Mouse (Mus musculus): Measurements from ENCODE around the gene Erbb3. TPM values are rescaled to one million over a fixed set of nuclear protein-coding genes. Genes with fewer than 3 reads are reported as not detected.

Gene Erbb3
- polyA plus RNA-seq, 1 experiment from 2014 or later = 1.2 TPM

GRCm38 (mm10) chr10:128524732-128525662, 64.5 kb downstream of the Erbb3 start:
- H3K36me3 ChIP-seq = peaks cover 17% of the 10 kb centered on the region
- H3K9me3 ChIP-seq (replicated peaks) = no peaks in the 10 kb centered on the region
- peak overlapping the region; percentile 87 for H3K4me3 ChIP-seq (replicated peaks)
- WGBS (ENCODE audit: insufficient replicate concordance) = 1% methylated on average over 58 of the region's 58 CpGs
- peak; percentile 18 for ATAC-seq (ENCODE audit: low read depth)
- H3K27me3 ChIP-seq = 0 out of 2 replicates have a peak, but pooled peaks cover 3% of the 10 kb centered on the region
- H3K4me2 ChIP-seq = peak overlapping the region; percentile 100
- H3K27ac ChIP-seq = peak overlapping the region; percentile 93
- peaks cover 34% of the 10 kb centered on the region for H3K4me1 ChIP-seq (replicated peaks)
- DNase-seq = no peak
- peak overlapping the region; percentile 91 for H3K9ac ChIP-seq

GRCm38 (mm10) chr10:128524111-128524731, 65.2 kb downstream of the Erbb3 start:
- H3K9me3 ChIP-seq (replicated peaks) = no peaks in the 10 kb centered on the region
- 0 out of 2 replicates have a peak, but pooled peaks cover 3% of the 10 kb centered on the region for H3K27me3 ChIP-seq
- ATAC-seq (ENCODE audit: low read depth) = no peak
- H3K4me3 ChIP-seq (replicated peaks) = peak overlapping the region; percentile 87
- H3K9ac ChIP-seq = peak overlapping the region; percentile 91
- peaks cover 34% of the 10 kb centered on the region for H3K4me1 ChIP-seq (replicated peaks)
- 20% methylated on average over 11 of the region's 11 CpGs for WGBS (ENCODE audit: insufficient replicate concordance)
- H3K27ac ChIP-seq = peak overlapping the region; percentile 93
- DNase-seq = no peak
- H3K4me2 ChIP-seq = peak overlapping the region; percentile 100
- peaks cover 24% of the 10 kb centered on the region for H3K36me3 ChIP-seq

- Histone ChIP-seq H3K9ac (no peak overlapping the region), H3K27ac (no peak overlapping the region), H3K36me3 (peaks cover 34% of the 10 kb centered on the region), H3K4me2 (no peak overlapping the region), H3K9me3 (replicated peaks) (no peaks in the 10 kb centered on the region), H3K4me1 (replicated peaks) (peaks cover 40% of the 10 kb centered on the region), H3K4me3 (replicated peaks) (no peak overlapping the region), H3K27me3 (0 out of 2 replicates have a peak, but pooled peaks cover 3% of the 10 kb centered on the region)
- 73% methylated on average over 6 of the region's 6 CpGs for WGBS (ENCODE audit: insufficient replicate concordance)
- DNase-seq = no peak
- ATAC-seq (ENCODE audit: low read depth) = no peak
Observed at GRCm38 (mm10) chr10:128522351-128522750, 67.1 kb downstream of the Erbb3 start.

DNA sequence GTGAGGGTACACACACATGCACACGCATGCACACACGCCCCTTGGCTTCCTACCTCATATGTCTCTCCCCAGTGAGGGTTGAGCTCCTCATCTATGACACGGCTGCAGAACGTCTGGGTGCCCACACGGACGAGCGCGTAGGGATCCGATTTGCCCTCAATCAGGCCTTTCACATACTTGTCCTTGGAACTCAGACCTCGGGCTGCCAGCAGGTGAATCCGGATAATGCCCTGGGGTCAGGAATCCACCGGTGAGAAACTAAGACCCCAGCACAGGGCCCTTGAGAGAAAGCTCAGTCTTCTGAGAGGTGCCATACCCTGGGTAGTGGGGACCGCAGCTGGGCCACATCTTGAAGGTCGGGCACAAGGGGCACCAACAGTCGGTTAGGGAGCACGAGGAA, 68.9 kb downstream of the Erbb3 start:
- no peak for ATAC-seq (ENCODE audit: low read depth)
- no peak overlapping the region for H3K9ac ChIP-seq
- no peak overlapping the region for H3K4me2 ChIP-seq
- peaks cover 45% of the 10 kb centered on the region for H3K4me1 ChIP-seq (replicated peaks)
- no peaks in the 10 kb centered on the region for H3K9me3 ChIP-seq (replicated peaks)
- H3K4me3 ChIP-seq (replicated peaks) = no peak overlapping the region
- no peak overlapping the region for H3K27ac ChIP-seq
- H3K27me3 ChIP-seq = 0 out of 2 replicates have a peak, but pooled peaks cover 3% of the 10 kb centered on the region
- WGBS (ENCODE audit: insufficient replicate concordance) = 85% methylated on average over 16 of the region's 16 CpGs
- no peak for DNase-seq
- peaks cover 47% of the 10 kb centered on the region for H3K36me3 ChIP-seq

DNA sequence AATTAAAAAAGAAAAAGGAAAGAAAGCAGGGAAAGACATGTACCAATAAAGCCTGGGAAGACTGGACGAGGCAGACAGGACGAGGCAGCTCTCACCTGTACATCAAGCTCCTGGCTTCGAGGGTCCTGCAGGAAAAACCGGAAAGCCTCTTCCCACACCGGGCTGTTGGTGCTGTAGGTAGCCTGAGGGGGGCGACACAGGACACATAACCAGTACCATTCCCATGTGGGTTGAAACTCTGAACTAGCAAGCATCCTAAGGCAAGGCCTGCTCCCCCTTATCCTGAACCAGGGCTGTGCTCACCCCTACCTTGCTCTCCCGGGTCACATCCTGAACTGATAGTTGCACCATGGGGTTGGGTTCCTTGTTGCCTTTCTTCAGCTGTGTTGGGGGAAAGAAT, 70.6 kb downstream of the Erbb3 start:
- no peak overlapping the region for H3K4me3 ChIP-seq (replicated peaks)
- H3K27ac ChIP-seq = no peak overlapping the region
- H3K27me3 ChIP-seq = 0 out of 2 replicates have a peak, but pooled peaks cover under 1% of the 10 kb centered on the region
- peaks cover 56% of the 10 kb centered on the region for H3K36me3 ChIP-seq
- peaks cover 36% of the 10 kb centered on the region for H3K4me1 ChIP-seq (replicated peaks)
- DNase-seq = no peak
- H3K9ac ChIP-seq = no peak overlapping the region
- 74% methylated on average over 7 of the region's 7 CpGs for WGBS (ENCODE audit: insufficient replicate concordance)
- no peaks in the 10 kb centered on the region for H3K9me3 ChIP-seq (replicated peaks)
- no peak for ATAC-seq (ENCODE audit: low read depth)
- no peak overlapping the region for H3K4me2 ChIP-seq

Small RNAs within 50 kb of the gene (microRNA-seq; reads per million reads assigned to microRNA genes)
- gene Gm47275 (1.2 reads per million), gene Mir6917 (0.88 reads per million)

Other genes with a start within 250 kb of the Erbb3 start
- 4.6 and 4.8 TPM in 2 replicates for gene Coq10a, start 220.7 kb downstream of the Erbb3 start, polyA plus RNA-seq (2015; fragmentation: Nextera tagmentation; extraction: Ambion mirVana)
- 5.0 and 5.1 TPM in 2 replicates for gene Ankrd52, start 212.5 kb downstream of the Erbb3 start, polyA plus RNA-seq (2015; fragmentation: Nextera tagmentation; extraction: Ambion mirVana)
- 30.5 and 32.8 TPM in 2 replicates for gene Slc39a5, start 188.4 kb downstream of the Erbb3 start, polyA plus RNA-seq (2015; fragmentation: Nextera tagmentation; extraction: Ambion mirVana)
- gene Nabp2, start 178.2 kb downstream of the Erbb3 start, polyA plus RNA-seq (2015; fragmentation: Nextera tagmentation; extraction: Ambion mirVana) = 57.3 and 64.4 TPM in 2 replicates
- gene Rnf41, start 178.0 kb downstream of the Erbb3 start, polyA plus RNA-seq (2015; fragmentation: Nextera tagmentation; extraction: Ambion mirVana) = 9.0 and 10.7 TPM in 2 replicates
- gene Smarcc2, start 130.4 kb downstream of the Erbb3 start, polyA plus RNA-seq (2015; fragmentation: Nextera tagmentation; extraction: Ambion mirVana) = 18.5 and 30.1 TPM in 2 replicates
- gene Myl6, start 95.5 kb downstream of the Erbb3 start, polyA plus RNA-seq (2015; fragmentation: Nextera tagmentation; extraction: Ambion mirVana) = 498 and 524 TPM in 2 replicates
- gene Myl6b, start 91.0 kb downstream of the Erbb3 start, polyA plus RNA-seq (2015; fragmentation: Nextera tagmentation; extraction: Ambion mirVana) = 1.2 and 1.3 TPM in 2 replicates
- gene Esyt1, start 63.8 kb downstream of the Erbb3 start, polyA plus RNA-seq (2015; fragmentation: Nextera tagmentation; extraction: Ambion mirVana) = 9.9 and 10.6 TPM in 2 replicates
- gene Zc3h10, start 41.9 kb downstream of the Erbb3 start, polyA plus RNA-seq (2015; fragmentation: Nextera tagmentation; extraction: Ambion mirVana) = 6.2 and 7.1 TPM in 2 replicates
- gene Rpl41, start 40.3 kb downstream of the Erbb3 start, polyA plus RNA-seq (2015; fragmentation: Nextera tagmentation; extraction: Ambion mirVana) = 2,776 and 3,150 TPM in 2 replicates
- gene Pa2g4, start 23.7 kb downstream of the Erbb3 start, polyA plus RNA-seq (2015; fragmentation: Nextera tagmentation; extraction: Ambion mirVana) = 207 and 228 TPM in 2 replicates
- 486 and 551 TPM in 2 replicates for gene Rps26, start 37.1 kb upstream of the Erbb3 start, polyA plus RNA-seq (2015; fragmentation: Nextera tagmentation; extraction: Ambion mirVana)
- 0.12 and 0.21 TPM in 2 replicates for gene Ikzf4, start 56.3 kb upstream of the Erbb3 start, polyA plus RNA-seq (2015; fragmentation: Nextera tagmentation; extraction: Ambion mirVana)
- gene Suox, start 84.4 kb upstream of the Erbb3 start, polyA plus RNA-seq (2015; fragmentation: Nextera tagmentation; extraction: Ambion mirVana) = 10.7 and 13.9 TPM in 2 replicates
- gene Rab5b, start 106.6 kb upstream of the Erbb3 start, polyA plus RNA-seq (2015; fragmentation: Nextera tagmentation; extraction: Ambion mirVana) = 24.5 and 31.4 TPM in 2 replicates
- gene Pmel, start 114.5 kb upstream of the Erbb3 start, polyA plus RNA-seq (2015; fragmentation: Nextera tagmentation; extraction: Ambion mirVana) = 0.30 and 0.52 TPM in 2 replicates
- gene Cdk2, start 115.4 kb upstream of the Erbb3 start, polyA plus RNA-seq (2015; fragmentation: Nextera tagmentation; extraction: Ambion mirVana) = 61.1 and 71.9 TPM in 2 replicates
- 1.8 and 2.6 TPM in 2 replicates for gene Dgka, start 155.2 kb upstream of the Erbb3 start, polyA plus RNA-seq (2015; fragmentation: Nextera tagmentation; extraction: Ambion mirVana)
- gene Pym1, start 158.2 kb upstream of the Erbb3 start, polyA plus RNA-seq (2015; fragmentation: Nextera tagmentation; extraction: Ambion mirVana) = 20.4 and 20.8 TPM in 2 replicates
- 6.9 and 8.3 TPM in 2 replicates for gene Mmp19, start 201.3 kb upstream of the Erbb3 start, polyA plus RNA-seq (2015; fragmentation: Nextera tagmentation; extraction: Ambion mirVana)
- 20.4 and 23.6 TPM in 2 replicates for gene Dnajc14, start 214.4 kb upstream of the Erbb3 start, polyA plus RNA-seq (2015; fragmentation: Nextera tagmentation; extraction: Ambion mirVana)
- gene Tmem198b, start 214.7 kb upstream of the Erbb3 start, polyA plus RNA-seq (2015; fragmentation: Nextera tagmentation; extraction: Ambion mirVana) = 2.4 and 3.2 TPM in 2 replicates
- gene Sarnp, start 227.7 kb upstream of the Erbb3 start, polyA plus RNA-seq (2015; fragmentation: Nextera tagmentation; extraction: Ambion mirVana) = 147 and 176 TPM in 2 replicates
- 90.2 and 91.0 TPM in 2 replicates for gene Ormdl2, start 232.0 kb upstream of the Erbb3 start, polyA plus RNA-seq (2015; fragmentation: Nextera tagmentation; extraction: Ambion mirVana)

All from liver, embryonic 13.5 days (tissue).